Mouse (Mus musculus): ENCODE data around the gene H2al1j.
"Not testable (repeated sequence)": the region's sequence is repeated elsewhere in the genome, so short reads cannot be mapped to it uniquely, and the experiment has no call there.

H2al1j gene

DNA sequence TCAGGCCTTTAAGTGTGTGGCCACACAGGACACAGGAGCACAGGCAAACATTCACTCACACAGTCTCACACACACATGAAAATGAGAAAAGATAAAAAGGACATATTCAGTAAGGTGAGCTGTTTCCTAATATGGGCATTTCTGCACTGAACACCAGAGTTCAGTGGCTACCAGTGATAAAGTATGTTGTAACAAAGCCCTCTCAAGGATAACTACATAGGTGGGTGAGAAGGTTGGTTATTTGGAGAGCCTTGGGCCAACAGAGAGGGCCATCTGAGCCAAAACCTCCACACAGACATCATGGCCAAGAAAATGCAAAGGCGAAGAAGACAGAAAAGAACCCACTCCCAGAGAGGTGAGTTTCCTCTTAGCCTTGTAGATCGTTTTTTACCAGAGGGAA, at the start of gene H2al1j:
Gene H2al1j (plus strand): TSS at position 301 of the 400 bp plus-strand sequence.
- not testable (repeated sequence) for DNase-seq

DNA sequence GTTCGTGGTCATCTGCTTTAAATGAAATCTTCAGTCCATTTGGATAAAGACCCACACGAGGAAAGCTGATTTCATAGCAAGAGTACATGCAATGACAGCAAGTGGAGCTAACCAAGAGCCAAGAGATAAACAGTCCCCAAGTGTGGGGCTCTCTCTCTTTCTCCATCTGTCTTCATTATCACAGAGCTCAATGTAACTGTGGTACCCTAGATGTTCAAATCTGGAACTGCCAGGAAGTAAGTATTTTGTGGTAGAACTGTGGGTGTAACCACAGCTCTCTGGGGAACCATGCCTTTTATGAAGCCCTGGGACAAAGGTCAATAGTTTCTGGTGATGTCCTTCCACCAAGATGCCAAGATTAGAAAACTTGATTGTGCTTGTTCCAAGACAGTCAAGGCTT, 46.9 kb upstream of the H2al1j start:
- no peak for DNase-seq

GRCm38 (mm10) chrX:11288306-11288882, 39.2 kb upstream of the H2al1j start:
- no peak for DNase-seq

GRCm38 (mm10) chrX:11289244-11289643, 38.4 kb upstream of the H2al1j start:
- DNase-seq: no peak

DNA sequence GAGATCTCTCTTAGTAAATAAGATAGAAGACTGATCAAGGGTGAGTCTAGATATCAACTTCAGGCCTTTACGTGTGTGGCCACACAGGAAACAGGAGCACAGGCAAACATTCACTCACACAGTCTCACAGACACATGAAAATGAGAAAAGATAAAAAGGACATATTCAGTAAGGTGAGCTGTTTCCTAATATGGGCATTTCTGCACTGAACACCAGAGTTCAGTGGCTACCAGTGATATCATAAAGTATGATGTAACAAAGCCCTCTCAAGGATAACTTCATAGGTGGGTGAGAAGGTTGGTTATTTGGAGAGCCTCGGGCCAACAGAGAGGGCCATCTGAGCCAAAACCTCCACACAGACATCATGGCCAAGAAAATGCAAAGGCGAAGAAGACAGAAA, 28.7 kb upstream of the H2al1j start, which contains the start of gene H2al1a:
Gene H2al1a (plus strand): TSS at position 301 of the 400 bp plus-strand sequence.
- not testable (repeated sequence) for DNase-seq

- not testable (repeated sequence) for DNase-seq
These were observed 25.5 kb upstream of the H2al1j start, which contains the start of gene H2al1b for GRCm38 (mm10) chrX:11302132-11302531. H2al1b (plus strand) TSS chrX:11302432.

DNA sequence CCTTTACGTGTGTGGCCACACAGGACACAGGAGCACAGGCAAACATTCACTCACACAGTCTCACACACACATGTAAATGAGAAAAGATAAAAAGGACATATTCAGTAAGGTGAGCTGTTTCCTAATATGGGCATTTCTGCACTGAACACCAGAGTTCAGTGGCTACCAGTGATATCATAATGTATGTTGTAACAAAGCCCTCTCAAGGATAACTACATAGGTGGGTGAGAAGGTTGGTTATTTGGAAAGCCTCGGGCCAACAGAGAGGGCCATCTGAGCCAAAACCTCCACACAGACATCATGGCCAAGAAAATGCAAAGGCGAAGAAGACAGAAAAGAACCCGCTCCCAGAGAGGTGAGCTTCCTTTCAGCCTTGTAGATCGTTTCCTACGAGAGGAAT, 22.3 kb upstream of the H2al1j start, which contains the start of gene H2al1c:
Gene H2al1c (plus strand): TSS at position 301 of the 400 bp plus-strand sequence.
- DNase-seq: not testable (repeated sequence)

- not testable (repeated sequence) for DNase-seq
These were observed 19.1 kb upstream of the H2al1j start, which contains the start of gene H2al1d for GRCm38 (mm10) chrX:11308524-11308923. H2al1d (plus strand) TSS chrX:11308824.

DNA sequence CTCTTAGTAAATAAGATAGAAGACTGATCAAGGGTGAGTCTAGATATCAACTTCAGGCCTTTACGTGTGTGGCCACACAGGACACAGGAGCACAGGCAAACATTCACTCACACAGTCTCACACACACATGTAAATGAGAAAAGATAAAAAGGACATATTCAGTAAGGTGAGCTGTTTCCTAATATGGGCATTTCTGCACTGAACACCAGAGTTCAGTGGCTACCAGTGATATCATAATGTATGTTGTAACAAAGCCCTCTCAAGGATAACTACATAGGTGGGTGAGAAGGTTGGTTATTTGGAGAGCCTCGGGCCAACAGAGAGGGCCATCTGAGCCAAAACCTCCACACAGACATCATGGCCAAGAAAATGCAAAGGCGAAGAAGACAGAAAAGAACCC, 16.0 kb upstream of the H2al1j start, which contains the start of gene H2al1e:
Gene H2al1e (plus strand): TSS at position 301 of the 400 bp plus-strand sequence.
- not testable (repeated sequence) for DNase-seq

DNA sequence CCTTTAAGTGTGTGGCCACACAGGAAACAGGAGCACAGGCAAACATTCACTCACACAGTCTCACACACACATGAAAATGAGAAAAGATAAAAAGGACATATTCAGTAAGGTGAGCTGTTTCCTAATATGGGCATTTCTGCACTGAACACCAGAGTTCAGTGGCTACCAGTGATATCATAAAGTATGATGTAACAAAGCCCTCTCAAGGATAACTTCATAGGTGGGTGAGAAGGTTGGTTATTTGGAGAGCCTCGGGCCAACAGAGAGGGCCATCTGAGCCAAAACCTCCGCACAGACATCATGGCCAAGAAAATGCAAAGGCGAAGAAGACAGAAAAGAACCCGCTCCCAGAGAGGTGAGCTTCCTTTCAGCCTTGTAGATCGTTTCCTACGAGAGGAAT, 12.8 kb upstream of the H2al1j start, which contains the start of gene H2al1f:
Gene H2al1f (plus strand): TSS at position 301 of the 400 bp plus-strand sequence.
- DNase-seq: not testable (repeated sequence)

- not testable (repeated sequence) for DNase-seq
These were observed 9.7 kb upstream of the H2al1j start, which contains the start of gene H2al1g for GRCm38 (mm10) chrX:11317956-11318355. H2al1g (plus strand) TSS chrX:11318256.

DNA sequence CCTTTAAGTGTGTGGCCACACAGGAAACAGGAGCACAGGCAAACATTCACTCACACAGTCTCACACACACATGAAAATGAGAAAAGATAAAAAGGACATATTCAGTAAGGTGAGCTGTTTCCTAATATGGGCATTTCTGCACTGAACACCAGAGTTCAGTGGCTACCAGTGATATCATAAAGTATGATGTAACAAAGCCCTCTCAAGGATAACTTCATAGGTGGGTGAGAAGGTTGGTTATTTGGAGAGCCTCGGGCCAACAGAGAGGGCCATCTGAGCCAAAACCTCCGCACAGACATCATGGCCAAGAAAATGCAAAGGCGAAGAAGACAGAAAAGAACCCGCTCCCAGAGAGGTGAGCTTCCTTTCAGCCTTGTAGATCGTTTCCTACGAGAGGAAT, 6.4 kb upstream of the H2al1j start, which contains the start of gene H2al1h:
Gene H2al1h (plus strand): TSS at position 301 of the 400 bp plus-strand sequence.
- DNase-seq: not testable (repeated sequence)

- DNase-seq: not testable (repeated sequence)
These were observed 3.3 kb upstream of the H2al1j start, which contains the start of gene H2al1i for GRCm38 (mm10) chrX:11324359-11324758. H2al1i (plus strand) TSS chrX:11324659.

DNA sequence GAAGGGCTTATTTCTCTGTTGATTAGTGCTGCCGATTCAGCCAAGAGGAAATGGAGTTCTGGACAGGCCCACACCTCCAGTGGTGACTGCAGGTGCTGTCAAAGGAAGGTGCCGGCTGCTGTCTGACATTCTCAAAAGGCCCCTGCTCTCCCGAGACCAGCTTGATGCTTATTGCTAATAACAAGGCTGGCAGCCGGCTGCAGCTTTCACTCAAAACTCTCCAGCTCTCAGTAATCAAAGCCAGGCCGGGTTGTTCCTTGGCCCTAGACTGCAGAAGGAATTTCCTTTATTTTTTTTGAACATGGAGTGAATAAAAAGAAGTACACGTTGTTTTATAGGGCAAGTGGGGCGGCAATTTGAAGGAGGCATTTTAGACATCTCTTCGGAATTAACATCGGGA, 18.1 kb downstream of the H2al1j start:
- no peak for DNase-seq

GRCm38 (mm10) chrX:11346756-11347155, 19.1 kb downstream of the H2al1j start:
- no peak for DNase-seq

DNA sequence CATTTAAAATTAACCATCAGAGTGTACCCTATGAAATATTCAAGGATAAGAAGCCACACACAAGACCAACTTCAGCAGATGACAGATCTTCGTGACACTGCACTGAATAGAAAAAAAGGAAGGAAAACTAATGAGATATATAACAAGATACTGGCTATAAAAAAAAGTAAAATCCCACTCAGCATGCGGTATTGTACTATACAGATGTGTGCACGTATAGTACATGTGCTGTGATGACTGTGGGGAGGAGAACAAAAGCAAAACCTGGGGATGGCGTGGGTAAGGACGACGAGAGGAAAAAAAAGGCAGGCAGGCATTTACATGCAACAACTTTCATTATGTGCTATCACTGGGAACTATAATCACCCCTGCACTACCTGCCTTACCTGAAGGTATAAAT, 33.2 kb downstream of the H2al1j start:
- DNase-seq: no peak

DNA sequence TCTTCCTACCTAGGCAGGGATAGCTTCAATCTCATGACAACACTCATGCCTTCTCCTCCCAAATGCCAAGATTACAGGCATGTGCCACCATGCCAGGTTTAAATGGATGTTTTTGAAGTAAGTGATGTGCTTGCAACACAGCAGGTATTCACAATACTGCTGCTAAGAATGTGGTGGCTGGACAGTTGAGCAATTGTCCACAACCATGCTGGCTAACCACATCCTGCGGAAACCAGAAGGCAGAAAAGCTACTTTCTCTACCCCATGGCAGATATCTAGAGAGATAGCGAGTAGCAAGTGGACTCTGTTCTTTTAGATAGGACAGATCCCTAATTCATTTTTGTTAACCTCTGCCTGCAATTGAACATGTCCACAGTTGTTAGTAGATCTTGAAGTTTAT, 33.6 kb downstream of the H2al1j start:
- DNase-seq: no peak

GRCm38 (mm10) chrX:11363890-11364289, 36.3 kb downstream of the H2al1j start:
- no peak for DNase-seq

DNA sequence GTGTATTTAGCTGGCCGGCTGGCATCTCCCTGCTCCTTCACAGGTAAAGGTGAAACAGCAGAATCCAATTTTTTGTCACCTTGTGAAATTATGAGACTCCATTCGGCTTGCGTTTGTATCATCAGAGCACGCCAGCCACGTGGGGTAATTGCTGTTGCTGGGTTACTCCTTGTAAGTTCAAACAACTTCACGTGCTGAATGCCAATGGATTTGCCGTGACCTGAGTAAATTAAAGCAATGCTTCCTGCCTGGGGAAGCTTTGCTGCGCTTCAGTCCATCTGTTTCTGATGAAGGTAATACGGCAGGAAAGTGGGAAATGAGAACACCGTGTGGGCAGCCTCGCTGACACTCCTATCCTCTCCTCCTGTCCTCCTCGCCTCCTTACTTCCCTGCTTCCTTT, 37.5 kb downstream of the H2al1j start:
- no peak for DNase-seq

Measured in spleen, adult 18-20 months (tissue).